Mouse (Mus musculus) common myeloid progenitor, adult 5-6 weeks (primary cell): Measurements from ENCODE around the gene Mc1r. TPM values are rescaled to one million over a fixed set of nuclear protein-coding genes. Genes with fewer than 3 reads are reported as not detected.

Experiments used
- ATAC-seq: replicated peaks from 2 replicates; pipeline ENCODE4 v1.8.0; 2016; ENCODE audit warnings: low read depth, mild to moderate bottlenecking, moderate TSS enrichment, inconsistent platforms; ENCODE audit not compliant: poor library complexity, severe bottlenecking
- total RNA-seq: library from RNA; stranded (forward); fragments of 200-1000, 187-1606 nt; gene quantifications from 2 replicates; pipeline ENCODE4 v1.2.3, GENCODE M21; 2017

Gene Mc1r
- total RNA-seq, result not detected in 2 replicates

DNA sequence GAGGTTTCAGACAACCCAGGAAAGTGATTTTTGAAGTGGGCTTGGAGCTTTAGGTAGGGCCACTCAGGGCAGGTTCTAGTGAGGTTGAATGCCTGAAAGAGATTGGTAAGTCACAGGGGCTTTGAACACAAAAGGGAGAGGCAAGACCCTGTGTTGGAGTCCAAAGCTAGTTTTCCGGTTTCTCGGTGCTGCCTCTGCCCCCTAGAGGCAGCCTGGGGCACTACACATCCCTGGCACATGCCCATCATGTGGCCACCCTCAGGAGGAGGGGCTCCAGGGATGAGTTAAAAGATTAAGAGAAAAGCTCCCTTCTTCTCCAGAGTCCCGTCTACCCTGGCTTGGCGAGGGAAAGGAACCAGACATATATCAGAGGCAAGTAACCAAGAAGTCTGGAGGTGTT is at the start of gene Mc1r:
Mc1r (plus strand) TSS at position 322 of the 400 bp plus-strand sequence.
- peak; percentile 35 for ATAC-seq

DNA sequence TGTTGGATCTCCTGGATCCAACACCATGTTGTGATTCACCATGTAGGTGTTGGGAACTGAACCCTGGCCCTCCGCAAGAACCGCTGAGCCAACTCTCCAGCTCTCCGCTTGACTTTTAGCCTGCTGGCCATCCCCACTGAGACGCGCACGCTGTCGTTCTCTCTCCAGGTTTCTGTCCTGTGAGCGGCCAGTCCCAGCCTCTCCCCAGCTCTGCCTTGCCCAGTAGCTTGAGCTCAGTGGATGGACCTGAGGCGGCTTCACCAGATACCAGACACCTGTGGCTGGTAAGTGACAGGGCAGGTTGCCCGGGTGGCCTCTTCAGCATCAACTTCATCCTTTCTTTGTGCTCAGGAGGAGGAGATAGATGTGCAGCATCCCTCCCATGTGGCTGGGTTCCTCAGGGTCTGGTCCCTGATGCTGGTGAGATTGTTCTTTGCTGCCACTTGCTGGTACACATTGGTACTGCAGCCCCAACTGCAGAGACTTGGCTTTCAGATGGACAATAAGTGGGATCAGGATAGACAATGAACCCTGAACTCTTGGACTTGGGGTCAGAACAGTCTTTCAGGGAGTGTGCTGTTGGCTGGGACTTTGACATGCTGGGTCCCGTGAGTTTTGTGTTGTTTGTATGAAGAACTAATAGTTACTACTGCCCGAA is 45.7 kb upstream of the Mc1r start:
- peak; percentile 93 for ATAC-seq

GRCm38 (mm10) chr8:123373403-123374238 is 33.3 kb upstream of the Mc1r start, which contains the start of gene Tcf25:
Gene Tcf25, plus strand, starts transcription at chr8:123373753.
- ATAC-seq, result peak; percentile 77

DNA sequence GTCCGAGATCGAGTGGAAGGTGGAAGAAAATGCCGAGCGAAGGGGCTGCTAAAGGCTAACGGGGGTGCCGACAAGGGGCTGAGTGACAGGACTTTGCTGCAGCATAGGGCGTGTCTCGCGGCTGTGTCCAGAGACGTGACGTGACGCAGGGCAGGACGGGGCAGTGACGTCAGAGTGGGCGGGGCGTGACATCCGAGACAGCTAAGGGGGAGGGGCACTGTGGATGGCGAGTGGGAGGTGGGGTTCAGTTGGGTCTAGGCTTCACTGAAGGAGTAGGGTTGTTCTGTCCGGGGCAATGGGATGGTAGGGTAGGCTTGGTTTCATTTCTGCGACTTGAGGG is 32.7 kb upstream of the Mc1r start:
- ATAC-seq, result peak; percentile 79

- no peak for ATAC-seq
These were observed 31.2 kb upstream of the Mc1r start for GRCm38 (mm10) chr8:123375701-123376100.

DNA sequence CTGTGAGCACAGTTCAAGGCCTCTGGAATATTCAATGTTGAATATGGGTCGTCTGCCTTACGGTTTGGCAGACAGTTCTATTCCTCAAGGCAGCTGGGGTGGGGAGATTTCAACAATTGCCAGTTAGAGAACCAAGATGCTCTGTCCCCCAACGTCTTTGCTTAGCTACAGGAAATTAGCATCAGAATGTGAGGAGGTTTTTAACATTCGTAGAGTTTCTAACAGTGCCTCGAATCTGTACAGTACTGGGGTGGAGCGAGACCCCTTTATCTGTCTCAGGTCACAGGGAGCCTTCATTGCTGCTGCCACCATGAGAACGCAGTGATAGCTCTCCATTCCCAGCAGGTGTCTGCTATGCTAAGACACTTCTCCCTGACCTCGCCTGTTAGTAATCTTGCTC is 30.8 kb upstream of the Mc1r start:
- ATAC-seq, result no peak

DNA sequence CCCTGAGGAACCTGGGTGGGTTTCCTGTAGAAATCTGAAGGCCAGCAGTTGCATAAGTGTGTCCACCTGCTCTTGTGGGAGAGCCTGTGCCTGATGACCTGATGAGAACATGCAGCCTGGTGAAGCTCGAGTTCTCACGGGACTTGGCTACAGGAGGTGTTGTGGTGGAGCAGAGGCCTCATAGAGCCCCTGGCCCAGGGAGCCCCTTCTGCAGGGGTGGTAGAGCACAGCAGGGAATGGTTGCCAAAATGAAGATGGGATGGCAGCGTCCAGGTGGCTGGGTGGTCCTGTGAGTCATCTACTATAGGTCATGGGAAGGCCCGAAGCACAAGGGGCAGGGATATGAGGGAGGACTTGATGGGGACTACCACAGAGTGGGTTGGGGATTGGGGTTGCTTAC is 25.2 kb upstream of the Mc1r start:
- no peak for ATAC-seq

GRCm38 (mm10) chr8:123382516-123382915 is 24.4 kb upstream of the Mc1r start:
- ATAC-seq, result no peak

- peak; percentile 71; the same call in 1 of the 2 replicates for ATAC-seq
These were observed 21.9 kb upstream of the Mc1r start for GRCm38 (mm10) chr8:123384883-123385540.

GRCm38 (mm10) chr8:123387041-123387440 is 19.9 kb upstream of the Mc1r start:
- ATAC-seq, result no peak

DNA sequence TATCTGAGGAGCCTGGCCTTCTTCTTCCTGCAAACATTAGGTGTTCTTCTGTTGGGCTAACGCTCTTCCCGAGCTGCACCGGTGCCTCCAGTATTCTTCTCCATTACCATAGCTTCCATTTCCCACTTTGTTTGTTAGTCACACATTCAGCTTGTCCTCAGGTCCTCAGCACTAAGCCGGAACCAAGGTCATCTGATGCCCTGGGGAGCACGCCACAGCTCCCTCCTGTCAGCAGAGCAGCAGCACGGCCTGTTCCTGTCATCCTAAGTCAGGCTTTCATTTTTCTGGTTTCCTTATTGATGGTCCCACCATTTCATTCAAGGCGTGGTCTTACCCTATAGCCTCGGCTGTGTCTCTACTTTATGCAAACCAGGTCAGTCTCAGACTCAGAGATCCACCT is 19.1 kb upstream of the Mc1r start:
- no peak for ATAC-seq

DNA sequence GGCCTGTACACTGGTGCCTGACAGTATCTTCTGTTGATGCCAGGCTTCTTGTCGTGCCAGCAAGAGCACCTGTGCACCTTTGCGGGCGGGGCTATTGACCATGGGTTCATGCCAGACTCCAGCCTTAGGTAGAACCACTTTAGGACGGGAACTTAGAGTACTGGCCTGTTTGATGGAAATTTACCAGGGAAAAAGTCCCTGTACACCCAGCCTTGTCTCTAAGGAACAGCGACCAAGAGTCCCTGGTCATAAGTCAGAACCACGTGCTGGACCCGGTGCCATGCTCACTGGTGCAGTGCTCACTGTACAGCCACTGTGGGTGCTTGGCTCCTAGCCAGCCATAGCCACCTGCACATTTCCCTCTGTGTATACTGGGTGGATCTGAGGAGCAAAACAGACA is 17.9 kb upstream of the Mc1r start:
- no peak for ATAC-seq

DNA sequence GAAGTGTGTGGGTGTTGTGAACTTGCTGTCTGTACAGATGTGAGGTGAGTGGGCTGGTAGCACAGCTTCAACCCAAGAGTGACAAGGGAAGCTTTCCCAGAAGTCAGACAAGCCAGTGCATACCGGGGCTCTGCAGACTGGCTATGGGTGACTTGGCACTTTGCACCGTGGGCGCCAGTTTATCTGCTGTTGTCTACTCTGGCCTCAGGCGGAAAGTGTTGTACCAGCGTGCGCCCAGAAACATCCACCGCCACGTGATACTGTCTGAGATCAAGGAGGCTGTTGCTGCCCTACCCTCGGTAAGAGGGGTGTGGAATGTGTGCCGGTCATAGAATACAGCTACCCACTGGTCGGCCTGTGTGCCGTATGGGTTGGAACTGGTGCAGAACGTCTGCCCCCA is 8.6 kb upstream of the Mc1r start:
- ATAC-seq, result peak; percentile 52; the same call in 1 of the 2 replicates

- no peak for ATAC-seq
These were observed 5.0 kb upstream of the Mc1r start for GRCm38 (mm10) chr8:123401936-123402335.

- ATAC-seq, result no peak
These were observed 4.1 kb upstream of the Mc1r start for GRCm38 (mm10) chr8:123402730-123403326.

DNA sequence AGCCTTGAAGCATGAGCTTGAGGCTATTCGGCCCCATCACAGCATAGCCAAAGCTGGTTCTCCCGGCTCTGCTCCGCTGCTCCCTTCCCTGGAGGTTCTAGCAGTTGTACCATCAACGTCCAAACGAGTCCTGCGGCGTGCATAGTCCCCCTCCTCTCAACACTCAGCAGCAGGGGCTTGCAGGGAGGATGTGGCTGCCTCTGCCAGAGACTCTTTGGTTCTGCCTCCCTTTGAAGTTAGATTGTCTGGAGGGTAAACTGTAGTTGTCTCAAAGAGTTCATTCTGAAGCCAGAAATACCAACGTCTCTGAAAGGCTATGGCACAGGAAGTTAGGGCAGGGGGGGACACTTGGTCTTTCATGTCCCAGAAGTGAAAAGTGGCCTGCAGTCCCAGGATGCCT is 2.4 kb upstream of the Mc1r start:
- no peak for ATAC-seq

- ATAC-seq, result no peak
These were observed 705 bp downstream of the Mc1r start for GRCm38 (mm10) chr8:123407612-123408011.

DNA sequence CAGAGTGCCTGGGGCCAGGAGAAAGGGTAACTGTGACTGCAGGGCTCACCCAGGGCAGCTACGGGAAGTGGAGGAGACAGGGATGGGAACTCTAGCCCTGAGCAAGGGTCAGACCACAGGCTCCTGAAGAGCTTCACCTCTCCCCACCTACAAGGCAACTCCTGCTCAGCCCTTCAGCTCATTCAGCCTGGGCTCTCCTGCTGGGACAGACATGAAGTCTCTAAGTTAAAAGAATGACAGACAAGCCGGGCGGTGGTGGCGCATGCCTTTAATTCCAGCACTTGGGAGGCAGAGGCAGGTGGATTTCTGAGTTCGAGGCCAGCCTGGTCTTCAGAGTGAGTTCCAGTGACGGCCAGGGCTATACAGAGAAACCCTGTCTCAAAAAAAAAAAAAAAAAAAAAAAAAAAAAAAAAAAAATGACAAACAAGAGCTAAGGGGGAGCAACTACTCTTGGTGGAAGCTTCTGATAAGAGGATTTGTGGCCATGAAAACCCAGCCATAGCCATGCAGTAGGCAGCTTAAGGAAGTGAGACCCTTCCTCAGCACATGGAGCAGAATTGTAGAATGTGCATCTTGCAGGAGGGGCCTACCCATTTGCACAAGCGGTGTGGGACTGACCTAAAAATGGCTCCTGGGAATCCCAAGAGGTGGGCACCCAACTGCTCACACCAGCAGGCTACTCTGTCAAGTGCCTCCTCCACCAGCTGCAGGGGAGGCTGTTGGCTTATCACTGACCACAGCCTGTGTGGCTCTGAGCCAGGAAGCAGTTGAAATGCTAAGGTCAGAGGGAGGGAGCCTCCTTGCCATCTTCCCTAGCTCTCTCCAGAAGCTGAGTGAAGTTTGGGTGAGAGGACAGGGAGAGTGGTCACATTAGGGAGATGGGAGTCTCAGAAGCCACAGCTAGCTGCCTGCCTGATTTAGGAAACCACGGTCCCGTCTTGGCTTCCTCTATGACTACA is 2.0 kb downstream of the Mc1r start:
- ATAC-seq, result peak; percentile 62

DNA sequence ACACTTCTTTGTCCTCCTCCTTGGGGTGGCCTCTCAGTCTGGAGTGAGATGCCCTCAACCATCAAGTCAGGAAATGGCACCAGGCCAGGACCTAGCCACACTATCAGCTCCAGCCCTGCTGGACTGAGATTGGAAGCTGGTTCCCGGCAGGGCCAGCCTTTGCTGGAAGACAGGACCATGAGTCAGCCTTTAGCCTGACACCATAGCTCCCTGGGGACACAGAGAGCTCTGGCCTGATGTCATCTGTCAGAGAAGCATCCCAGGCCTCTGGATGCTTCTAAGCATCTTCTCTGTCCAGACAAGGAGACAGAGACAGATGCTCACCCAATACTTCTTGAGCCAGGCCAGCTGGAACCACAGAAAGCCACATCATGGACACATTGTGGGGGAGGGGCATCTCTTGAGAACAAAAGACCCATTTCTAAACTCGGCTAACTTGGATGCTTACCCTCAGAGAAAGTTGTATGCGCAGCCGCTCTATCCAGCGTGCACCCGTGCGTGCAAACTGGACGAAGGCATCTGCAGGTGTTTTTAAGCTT is 3.2 kb downstream of the Mc1r start:
- no peak for ATAC-seq
